Mouse (Mus musculus) frontal cortex, adult (tissue): Measurements from ENCODE around the gene Tet2.
"Not testable (repeated sequence)": the region's sequence is repeated elsewhere in the genome, so short reads cannot be mapped to it uniquely, and the experiment has no call there.

Experiments used
- ATAC-seq: cut with Nextera tagmentation; 2 replicates; pipeline ENCODE4 v1.9.2; 2017; ENCODE audit warnings: mild to moderate bottlenecking, moderate library complexity, mixed read lengths; ENCODE audit not compliant: low TSS enrichment

Gene Tet2

GRCm38 (mm10) chr3:133548613-133549012, 3.7 kb upstream of the Tet2 start:
- no peak for ATAC-seq

GRCm38 (mm10) chr3:133546790-133547189, 1.9 kb upstream of the Tet2 start:
- no peak for ATAC-seq

- no peak for ATAC-seq
Observed at GRCm38 (mm10) chr3:133545304-133545666, 346 bp upstream of the Tet2 start.

- peak; percentile 88 for ATAC-seq
Observed at GRCm38 (mm10) chr3:133544131-133544550, 798 bp downstream of the Tet2 start.

GRCm38 (mm10) chr3:133543101-133544020, 1.6 kb downstream of the Tet2 start:
- peak; percentile 1; the same call in 1 of the 2 replicates for ATAC-seq

- no peak for ATAC-seq
Observed at GRCm38 (mm10) chr3:133542084-133542483, 2.9 kb downstream of the Tet2 start.

- ATAC-seq: no peak
Observed at GRCm38 (mm10) chr3:133541000-133541399, 3.9 kb downstream of the Tet2 start.

GRCm38 (mm10) chr3:133539991-133540390, 4.9 kb downstream of the Tet2 start:
- no peak for ATAC-seq

GRCm38 (mm10) chr3:133538499-133538898, 6.4 kb downstream of the Tet2 start:
- ATAC-seq: not testable (repeated sequence)

- no peak for ATAC-seq
Observed at GRCm38 (mm10) chr3:133535644-133536043, 9.3 kb downstream of the Tet2 start.

- no peak for ATAC-seq
Observed at GRCm38 (mm10) chr3:133534066-133534465, 10.9 kb downstream of the Tet2 start.

- no peak for ATAC-seq
Observed at GRCm38 (mm10) chr3:133533272-133533995, 11.5 kb downstream of the Tet2 start.

GRCm38 (mm10) chr3:133532806-133533205, 12.1 kb downstream of the Tet2 start:
- ATAC-seq: no peak

- no peak for ATAC-seq
Observed at GRCm38 (mm10) chr3:133532252-133532651, 12.7 kb downstream of the Tet2 start.

GRCm38 (mm10) chr3:133531101-133531500, 13.8 kb downstream of the Tet2 start:
- ATAC-seq: no peak

- ATAC-seq: no peak; the same call in 1 of the 2 replicates
Observed at GRCm38 (mm10) chr3:133530664-133531063, 14.3 kb downstream of the Tet2 start.

GRCm38 (mm10) chr3:133526119-133526723, 18.7 kb downstream of the Tet2 start:
- no peak for ATAC-seq

- ATAC-seq: no peak
Observed at GRCm38 (mm10) chr3:133525578-133525977, 19.4 kb downstream of the Tet2 start.

- ATAC-seq: no peak
Observed at GRCm38 (mm10) chr3:133524341-133525050, 20.4 kb downstream of the Tet2 start.

- ATAC-seq: no peak
Observed at GRCm38 (mm10) chr3:133523191-133523590, 21.7 kb downstream of the Tet2 start.

GRCm38 (mm10) chr3:133522289-133522688, 22.6 kb downstream of the Tet2 start:
- peak; percentile 77 for ATAC-seq

GRCm38 (mm10) chr3:133518801-133519200, 26.1 kb downstream of the Tet2 start:
- ATAC-seq: no peak
